Mouse (Mus musculus) skeletal muscle tissue, adult 2 months (tissue): Measurements from ENCODE around the gene Camkmt.

Experiments
- DNase-seq: peaks from one replicate; pipeline ENCODE4 v3.0.0-alpha.2; 2012; ENCODE audit warnings: low read depth, low spot score

Gene Camkmt

GRCm38 (mm10) chr17:85089011-85089410 lies 1.3 kb upstream of the Camkmt start:
- no peak for DNase-seq

- no peak for DNase-seq
Measured at GRCm38 (mm10) chr17:85089621-85090020, 731 bp upstream of the Camkmt start.

- DNase-seq = no peak
Measured at GRCm38 (mm10) chr17:85091762-85092161, 1.4 kb downstream of the Camkmt start.

GRCm38 (mm10) chr17:85096396-85096795 lies 6.0 kb downstream of the Camkmt start:
- DNase-seq = no peak

DNA sequence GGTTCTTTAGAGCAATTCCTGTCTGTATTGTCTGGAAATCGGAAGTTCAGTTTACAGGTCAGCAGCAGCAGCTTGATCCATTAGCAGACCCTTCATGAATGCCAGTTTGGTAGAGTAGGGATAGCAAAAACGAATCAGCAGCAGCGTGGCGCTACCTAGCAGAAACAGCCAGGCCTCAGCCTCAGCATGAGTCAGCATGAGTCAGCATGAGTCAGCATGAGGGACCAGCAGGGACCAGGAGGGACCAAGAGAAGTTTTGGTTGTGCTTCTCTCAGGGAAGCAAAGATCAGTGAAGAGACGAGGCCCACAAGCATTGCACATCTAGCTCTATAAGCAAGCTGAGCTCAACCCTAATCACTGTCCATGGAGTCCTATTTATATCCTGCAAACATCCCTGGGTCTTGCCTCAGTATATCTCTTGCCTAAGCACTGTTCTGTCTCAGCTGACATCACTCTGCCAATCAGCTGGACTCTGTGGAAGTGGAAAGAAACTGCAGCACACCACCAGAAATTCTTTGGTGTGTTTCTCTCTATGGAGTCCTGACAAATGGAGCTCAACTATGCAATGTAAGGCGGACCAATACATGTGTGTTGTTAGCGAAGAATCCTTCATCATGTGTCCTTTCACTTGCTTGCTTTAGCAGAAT lies 8.4 kb downstream of the Camkmt start:
- no peak for DNase-seq

DNA sequence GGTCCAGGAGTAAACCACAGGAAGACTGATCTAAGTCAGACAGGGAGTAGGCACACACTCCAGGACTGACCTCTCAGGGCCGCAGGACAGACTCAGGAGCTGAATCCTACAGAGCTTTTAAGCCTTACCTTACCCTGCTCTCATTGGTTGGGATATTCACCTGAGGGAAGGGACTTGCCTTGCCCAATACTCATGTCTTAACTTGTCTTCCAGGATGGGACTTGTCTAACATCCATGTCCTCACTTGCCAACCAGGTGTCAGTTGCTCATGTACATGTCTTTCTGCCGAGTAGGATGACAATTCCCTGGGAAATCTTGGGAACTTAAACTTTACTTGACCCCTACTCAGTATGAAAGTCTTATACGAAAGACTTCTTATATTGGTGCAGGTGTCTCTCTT lies 9.9 kb downstream of the Camkmt start:
- DNase-seq = no peak

DNA sequence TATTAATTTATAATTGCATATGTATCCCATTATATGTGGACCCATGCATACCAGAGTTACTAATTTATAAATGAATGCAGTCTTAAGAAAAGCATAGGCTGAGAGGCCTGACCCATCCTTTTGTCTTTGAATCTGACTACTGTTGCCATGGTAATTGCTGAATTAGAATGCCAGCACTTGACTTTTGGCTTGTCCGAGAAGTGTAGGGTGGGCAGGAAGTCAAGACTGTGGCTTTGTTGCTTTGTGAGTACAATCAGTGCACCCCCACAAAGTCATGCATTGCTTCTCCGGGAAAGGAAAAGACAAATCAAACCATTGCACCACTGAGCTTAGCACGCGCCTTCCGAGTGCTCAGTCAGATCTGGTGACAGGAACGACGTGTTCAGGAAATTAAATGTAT lies 11.4 kb downstream of the Camkmt start:
- no peak for DNase-seq

DNA sequence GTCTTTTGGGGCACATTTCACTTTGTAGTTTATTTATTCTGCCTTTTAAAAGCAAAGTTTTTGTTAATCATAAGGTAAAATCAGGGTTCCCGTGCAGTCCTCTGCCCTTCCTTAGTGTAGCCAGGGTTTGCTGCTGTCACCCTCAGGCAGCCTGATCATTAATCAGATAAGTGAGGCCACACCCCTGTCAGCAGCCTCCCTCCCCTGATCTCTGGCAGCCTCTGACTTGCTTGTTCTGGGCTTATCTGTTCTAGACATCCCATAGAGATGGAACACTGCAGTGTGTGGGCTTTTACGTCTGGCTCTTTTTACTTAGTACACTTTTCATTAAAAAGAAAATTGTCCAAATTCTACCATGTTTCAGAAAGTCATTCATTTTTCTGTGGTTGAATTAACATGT lies 13.0 kb downstream of the Camkmt start:
- no peak for DNase-seq

- no peak for DNase-seq
Measured at GRCm38 (mm10) chr17:85110640-85111039, 20.3 kb downstream of the Camkmt start.

GRCm38 (mm10) chr17:85113441-85113840 lies 23.1 kb downstream of the Camkmt start:
- no peak for DNase-seq

GRCm38 (mm10) chr17:85116643-85117042 lies 26.3 kb downstream of the Camkmt start:
- DNase-seq = peak; percentile 9

- no peak for DNase-seq
Measured at GRCm38 (mm10) chr17:85138393-85138792, 48.0 kb downstream of the Camkmt start.

DNA sequence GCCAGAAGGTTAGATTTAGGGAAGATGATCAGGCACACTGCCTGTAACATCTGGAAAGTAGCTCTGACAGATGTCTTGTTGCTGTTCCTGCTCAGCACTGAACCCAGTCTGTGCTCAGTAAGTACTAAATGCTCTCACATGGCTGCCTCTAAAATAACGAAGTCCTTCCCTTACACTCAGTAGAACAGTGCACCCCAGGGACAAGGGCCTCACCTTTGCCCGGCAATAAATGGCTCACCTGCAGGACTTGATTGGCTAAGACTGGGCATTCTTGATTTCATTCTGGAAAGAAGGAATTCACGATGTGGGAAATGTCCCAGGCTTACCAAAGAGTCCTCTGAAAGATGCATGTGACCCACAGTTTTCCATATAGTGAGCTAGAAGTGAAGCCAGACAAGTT lies 51.3 kb downstream of the Camkmt start:
- DNase-seq = no peak

- DNase-seq = no peak
Measured at GRCm38 (mm10) chr17:85142495-85143111, 52.3 kb downstream of the Camkmt start.

- no peak for DNase-seq
Measured at GRCm38 (mm10) chr17:85144141-85144540, 53.8 kb downstream of the Camkmt start.

- no peak for DNase-seq
Measured at GRCm38 (mm10) chr17:85148348-85148747, 58.0 kb downstream of the Camkmt start.

DNA sequence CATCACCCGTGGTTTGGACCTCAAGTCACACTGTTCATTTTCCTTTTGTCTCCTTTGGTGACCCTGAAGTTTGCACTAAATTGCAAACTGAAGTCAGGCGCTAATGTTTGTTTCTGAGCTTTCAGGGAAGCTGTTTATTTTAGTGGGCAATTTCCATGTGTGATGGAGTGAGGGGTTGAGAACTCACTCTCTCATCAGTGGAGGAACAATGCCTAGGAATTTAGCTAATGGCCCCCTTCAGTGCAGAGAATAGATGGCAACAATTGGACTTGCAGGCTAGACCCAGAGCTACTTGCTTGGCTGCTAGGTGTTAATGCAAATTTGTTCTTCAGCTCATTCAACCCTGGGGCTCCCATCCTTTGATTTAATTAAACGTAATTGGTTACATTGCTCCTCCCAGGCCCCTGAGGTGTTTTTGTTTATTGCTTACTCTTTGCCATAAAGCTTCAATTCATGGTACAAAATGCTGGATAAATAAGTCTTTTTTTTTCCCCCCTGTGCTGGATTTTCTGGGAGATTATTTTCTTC lies 58.9 kb downstream of the Camkmt start:
- DNase-seq = no peak

DNA sequence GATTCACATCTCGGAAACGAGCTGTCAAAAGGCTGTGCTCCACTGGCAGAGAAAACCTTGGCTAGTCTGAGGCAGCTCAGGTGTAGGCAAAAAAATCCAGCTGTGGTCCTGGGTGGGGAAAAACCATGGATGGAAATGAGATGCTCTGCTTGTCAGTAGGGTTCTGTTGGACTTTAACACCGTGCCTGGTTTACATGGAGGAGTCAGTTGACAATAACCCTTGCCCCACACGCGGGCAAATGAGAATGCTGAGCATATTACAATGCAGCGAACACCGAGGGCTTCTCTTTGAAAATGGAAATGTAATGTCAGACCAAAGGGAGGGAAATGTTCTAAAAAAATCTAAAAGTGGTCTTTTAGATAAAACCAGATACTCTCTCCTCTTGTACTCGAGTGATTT lies 60.9 kb downstream of the Camkmt start:
- no peak for DNase-seq

DNA sequence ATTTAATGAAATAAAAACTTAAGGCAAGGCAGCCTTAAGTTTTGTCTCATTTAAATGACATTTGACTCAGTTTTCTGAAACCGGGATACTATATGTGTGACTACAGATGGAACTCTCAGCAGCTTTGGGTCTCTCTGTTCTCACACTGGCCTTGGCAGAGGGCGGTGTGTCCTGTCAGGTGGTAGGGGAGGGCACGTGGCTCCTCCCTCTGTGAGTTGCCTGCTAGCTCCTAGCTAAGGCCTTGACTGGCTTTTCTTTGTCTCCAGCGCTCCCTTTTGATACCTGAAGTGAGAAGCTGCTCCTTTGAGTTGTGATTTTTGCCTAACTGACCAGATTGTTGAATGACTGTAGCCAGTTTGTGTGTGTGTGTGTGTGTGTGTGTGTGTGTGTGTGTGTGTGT lies 67.8 kb downstream of the Camkmt start:
- DNase-seq = no peak

GRCm38 (mm10) chr17:85159526-85159925 lies 69.2 kb downstream of the Camkmt start:
- no peak for DNase-seq

GRCm38 (mm10) chr17:85160786-85161185 lies 70.4 kb downstream of the Camkmt start:
- no peak for DNase-seq

- no peak for DNase-seq
Measured at GRCm38 (mm10) chr17:85162569-85163271, 72.4 kb downstream of the Camkmt start.

DNA sequence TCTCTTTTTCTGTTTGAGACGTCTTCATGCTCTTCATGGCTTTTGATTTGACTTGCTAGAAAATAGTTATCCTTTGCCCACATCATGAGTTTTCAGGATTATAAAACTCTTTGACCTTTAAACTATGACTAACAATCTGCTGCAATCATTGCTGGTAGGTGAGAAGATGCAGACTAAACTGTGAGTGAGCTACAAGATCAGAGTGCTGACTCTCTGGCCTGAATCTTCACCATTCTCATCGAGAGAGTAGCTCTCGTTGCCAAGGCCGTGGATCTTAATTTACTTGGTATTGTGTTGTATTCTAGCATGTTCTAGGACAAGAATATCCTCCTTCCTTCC lies 72.9 kb downstream of the Camkmt start:
- no peak for DNase-seq
